Mouse (Mus musculus) ovary, postnatal 14 days (tissue): ENCODE measurements around the gene Gm20696.

Experiments
- DNase-seq: peaks from one replicate; pipeline ENCODE4 v3.0.0; 2022; ENCODE audit warnings: low spot score

Gene Gm20696

DNA sequence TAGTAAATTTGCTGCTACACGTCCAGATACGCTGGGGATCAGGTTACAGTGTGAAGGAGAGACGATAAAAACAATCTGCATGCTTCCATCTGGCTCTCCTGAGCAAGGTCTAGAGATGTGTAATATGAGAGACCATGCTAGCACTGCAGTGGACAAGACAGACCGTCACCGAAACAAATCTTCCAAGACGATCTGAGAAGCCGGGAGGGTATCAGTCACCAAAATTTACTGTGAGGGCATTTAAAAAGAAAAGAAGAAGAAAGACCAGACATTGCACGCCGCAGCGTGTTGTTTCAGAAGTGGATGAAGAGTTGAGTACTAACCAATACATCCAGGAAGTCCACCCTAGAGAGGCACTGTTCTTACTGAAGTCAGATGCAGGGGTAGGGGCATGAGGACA is 183.0 kb downstream of the Gm20696 start:
- DNase-seq, result no peak

DNA sequence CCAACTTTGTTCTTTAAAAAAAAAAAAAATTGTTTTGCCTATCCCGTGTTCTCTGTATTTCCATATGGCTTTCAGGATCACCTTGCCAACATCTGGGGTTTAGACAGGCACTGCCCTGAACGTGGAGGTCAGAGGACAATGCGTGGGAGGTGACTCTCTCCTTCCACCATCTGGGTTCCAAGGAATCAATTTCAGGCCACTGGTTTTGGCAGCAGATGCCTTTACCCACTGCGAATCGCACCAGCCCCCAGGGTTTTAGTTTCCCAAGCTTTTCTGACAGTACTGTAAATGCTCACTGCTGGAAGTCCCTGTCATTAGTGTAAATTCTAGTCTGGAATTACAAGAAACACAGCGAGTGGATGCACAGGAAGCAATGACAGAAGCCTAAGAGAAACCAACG is 185.0 kb downstream of the Gm20696 start:
- DNase-seq, result no peak

DNA sequence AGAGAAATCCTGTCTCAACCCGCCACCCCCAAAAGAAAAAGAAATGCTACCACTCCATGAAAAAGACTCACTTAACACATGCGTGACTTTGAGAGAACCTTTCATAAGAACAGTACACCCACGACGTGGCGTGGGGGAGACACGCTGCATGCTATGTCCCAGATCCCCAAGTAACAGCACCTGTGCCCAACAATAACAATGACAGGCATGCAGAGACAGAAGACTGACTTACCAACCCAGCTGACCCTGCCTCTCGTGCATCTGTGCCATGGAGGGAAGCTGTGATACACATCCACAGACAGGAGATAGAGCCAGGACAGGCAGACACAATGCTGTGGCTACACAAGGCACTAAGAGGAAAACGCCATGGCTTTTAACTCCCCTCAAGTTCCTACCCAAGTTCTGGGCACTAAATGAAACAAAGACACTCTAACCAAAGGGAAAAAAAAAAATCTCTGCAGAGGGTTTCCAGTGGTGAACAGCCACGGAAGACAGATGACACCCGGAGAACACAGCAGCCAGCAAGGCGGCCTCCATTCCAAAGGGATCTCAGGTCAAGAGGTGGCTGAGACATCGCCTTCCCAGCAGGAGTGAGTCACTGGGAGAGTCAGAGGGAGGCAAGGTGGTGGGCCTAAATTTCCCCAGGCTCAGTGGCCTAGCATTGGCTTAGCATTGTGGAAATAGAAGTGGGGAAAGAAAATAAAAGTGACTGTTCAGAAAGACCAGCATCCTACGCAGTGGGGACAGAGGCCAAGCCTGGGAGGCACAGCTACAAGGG is 187.5 kb downstream of the Gm20696 start:
- no peak for DNase-seq

DNA sequence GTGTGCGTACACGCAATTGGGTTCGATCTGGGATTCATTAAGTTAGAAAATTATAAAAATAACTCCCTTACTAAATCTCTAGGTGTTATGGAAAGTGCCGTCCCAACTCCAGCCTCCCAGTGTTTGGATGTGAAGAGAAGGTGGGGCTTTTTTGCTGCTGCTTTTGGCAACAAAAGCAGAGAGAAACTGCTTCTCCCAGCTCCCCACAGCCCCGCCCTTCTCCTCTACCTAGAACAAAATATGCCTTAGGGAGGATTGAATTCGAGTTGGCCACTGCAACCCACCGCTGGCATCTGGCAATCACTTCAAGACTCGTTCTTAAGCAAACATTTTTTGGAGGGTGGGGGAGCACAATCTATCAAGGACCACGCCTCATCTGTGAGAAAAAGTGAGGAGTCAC is 191.6 kb downstream of the Gm20696 start:
- DNase-seq, result no peak

DNA sequence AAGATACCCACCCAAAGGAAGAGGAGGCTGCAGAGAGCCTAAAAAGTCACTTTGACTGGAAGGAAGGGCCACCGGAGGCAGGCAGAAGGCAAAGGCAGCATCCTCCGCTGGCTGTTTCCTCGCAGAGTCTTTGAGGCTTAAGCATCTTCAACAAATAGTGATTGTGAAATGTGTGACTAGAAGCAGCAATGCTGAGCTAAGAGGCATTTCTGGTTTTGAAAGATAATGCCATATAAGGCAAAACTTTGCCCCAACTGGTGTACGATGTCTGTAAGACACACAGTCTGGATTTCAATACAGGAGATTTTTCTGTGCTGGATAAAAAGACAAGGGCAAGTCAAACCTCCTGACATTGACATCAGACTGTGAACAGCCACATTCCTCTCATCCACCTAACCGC is 195.7 kb downstream of the Gm20696 start:
- no peak for DNase-seq

DNA sequence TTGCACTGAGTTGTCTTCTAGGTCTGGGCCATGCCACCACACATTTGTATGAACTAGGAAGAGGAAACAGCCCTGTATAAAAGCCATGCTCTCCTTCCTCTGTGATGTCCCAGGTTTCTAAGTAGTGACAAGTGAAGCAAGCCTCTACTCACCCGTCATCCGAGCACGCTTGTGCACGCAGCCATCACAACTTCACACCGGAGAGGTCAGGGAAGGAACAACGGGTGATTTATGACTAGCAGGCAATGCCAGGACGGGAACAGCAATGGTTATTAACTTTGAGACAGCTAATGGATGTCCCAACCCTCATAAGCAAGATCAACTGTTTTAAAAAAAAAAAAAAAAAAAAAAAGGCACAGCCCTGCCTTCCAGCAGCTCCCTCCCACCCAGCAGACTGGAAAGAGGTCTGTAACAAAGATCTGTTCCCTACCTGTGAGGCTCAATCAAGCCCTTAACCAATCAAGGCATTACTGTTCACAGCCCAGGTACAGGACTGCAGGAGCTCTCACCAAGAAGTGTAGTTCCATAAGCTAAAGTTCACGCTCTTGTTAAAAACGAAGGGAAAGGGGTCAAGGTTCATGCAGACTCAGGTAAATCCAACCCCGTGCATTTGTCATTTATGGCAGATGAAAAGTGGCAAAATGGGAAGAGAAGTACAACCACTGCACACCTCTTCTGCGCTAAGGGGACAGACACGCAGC is 197.3 kb downstream of the Gm20696 start:
- DNase-seq, result no peak

DNA sequence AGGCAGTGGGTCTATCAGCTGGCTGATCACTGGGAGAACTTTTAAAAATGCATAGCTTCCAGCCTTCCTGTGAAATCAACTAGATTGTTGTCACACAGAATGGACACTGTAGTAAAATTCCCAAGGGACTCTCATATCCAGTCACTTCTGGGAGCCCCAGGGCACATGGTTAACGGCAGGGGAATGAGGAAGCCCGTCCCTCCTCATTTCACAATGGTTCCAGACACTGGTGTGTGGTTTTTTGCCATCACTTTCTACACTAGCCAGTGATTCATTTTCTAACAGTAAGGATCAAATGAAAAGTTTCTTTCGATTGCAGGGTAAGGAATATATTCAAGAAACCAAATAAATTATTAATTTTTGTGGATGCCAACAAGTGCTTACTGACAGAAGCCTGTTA is 198.8 kb downstream of the Gm20696 start:
- no peak for DNase-seq

DNA sequence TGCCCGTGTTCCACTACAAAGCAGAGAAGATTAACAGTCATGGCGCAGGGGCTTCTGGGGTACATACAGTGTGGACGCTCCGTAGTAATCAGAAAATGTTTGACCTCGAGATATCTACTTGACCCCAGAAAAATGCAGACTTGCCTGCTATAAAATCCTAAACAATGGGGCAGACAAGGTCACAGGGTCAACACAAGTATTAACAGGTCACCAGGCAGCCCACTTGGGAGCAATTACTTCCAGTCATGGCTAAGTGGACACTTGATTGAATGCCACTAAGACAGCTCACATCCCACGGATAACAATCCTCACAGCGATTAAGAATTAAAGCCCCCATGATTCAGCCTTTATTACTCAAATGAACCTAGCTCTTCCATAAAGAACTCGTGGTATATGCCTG is 199.5 kb downstream of the Gm20696 start:
- DNase-seq, result no peak

DNA sequence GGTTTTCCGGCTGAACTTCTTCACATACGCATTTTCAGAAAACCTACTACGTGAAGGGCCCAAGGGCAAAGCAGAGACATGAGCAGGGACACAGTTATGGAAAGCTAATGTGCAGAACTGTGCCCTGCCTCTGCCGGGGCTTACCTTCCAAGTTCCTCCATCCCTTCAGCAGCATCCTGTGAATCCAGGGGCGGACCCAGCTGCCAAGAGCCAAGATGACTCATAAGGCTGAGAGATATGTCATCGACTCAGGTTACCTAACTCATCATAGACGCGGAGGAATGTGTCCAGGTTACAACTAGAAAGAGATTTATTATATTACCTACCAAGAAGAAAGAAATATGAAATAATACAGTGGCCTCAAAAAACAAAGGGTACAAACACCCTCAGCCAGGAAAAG is 200.2 kb downstream of the Gm20696 start:
- no peak for DNase-seq

DNA sequence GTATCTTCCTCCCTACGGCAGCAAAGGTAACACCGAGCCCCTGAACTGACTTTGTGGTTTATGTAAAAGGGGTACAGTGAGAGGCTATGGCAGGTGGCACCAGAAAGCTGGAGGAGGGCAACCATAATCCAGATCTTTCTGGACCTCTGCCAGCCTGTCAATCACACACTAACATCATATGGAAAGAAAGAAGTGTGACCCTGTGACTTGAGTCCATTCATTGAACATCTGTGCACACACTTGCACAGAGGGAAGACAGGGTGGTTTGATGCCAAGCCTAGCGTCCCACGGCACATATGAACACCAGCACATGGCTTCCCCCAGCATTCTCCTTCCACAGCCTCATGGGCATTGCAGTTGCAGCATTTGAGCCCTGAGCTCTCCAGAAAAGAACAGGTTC is 202.1 kb downstream of the Gm20696 start:
- DNase-seq, result no peak

DNA sequence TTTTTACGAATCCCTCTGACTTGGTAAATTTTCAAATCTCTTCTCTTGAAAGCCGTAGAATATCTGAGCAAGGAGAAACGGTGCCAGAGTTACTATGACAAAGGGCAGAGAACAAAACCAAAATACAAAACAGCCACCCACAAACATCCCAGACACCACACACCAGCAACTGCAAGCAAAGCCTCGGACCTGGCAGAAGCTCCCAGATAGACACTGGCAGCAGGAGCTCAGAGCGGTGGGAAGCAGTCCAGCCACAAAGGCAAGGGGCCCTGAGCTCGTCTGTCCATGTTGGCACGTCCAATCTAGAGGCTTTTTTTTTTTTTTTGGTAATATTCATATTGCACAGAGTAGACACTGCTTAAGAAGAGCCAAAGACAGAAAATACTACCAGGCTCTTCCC is 202.7 kb downstream of the Gm20696 start:
- no peak for DNase-seq

DNA sequence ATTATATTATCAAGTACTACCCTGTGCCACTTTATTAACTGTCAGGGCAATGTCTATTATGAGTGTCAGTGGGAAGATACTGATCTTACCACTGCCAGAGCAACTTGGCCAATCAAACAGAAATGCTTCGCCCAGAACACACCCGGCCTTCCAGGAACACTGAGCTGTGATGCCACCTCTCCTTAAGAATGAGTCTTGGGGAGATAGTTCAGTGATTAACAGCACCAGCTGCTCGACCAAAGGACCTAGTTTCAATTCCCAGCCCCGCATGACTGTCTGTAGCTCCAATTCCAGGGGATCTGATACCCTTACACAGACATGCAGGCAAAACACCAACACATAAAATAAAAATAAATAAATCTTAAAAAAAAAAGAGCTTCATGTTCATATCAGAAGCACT is 207.8 kb downstream of the Gm20696 start:
- no peak for DNase-seq

DNA sequence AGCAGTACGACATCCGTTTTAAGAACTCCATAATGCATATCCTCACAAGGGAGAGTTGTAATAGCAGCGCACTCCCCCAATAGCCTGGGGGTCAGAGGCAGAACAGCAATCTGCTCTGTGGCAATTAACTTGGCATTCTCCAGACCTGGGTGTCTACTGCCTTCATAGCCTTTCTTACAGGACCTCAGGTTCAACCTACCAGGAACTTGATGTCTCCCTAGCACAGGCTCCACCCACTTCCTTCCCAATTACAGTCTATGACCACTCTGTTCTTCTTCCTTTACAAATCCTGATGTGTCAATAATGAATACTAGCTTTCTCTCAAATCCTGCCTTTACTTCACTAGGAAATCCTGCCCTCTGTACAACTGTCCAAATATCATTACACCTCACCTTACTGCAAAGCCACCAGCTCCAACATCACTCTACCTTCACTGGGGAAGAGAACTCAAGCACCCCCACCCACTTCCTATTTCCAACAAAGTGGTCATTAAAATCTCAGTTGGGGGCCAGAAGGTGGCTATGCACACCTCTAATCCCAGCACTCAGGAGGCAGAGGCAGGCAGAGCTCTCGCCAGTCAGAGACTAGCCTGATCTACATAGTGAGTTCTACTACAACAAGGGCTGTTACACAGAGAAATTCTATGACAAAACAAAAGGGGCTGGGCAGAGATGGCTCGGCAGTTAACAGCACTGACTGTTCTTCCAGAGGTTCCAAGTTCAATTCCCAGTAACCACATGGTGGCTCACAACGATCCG is 212.7 kb downstream of the Gm20696 start:
- no peak for DNase-seq

DNA sequence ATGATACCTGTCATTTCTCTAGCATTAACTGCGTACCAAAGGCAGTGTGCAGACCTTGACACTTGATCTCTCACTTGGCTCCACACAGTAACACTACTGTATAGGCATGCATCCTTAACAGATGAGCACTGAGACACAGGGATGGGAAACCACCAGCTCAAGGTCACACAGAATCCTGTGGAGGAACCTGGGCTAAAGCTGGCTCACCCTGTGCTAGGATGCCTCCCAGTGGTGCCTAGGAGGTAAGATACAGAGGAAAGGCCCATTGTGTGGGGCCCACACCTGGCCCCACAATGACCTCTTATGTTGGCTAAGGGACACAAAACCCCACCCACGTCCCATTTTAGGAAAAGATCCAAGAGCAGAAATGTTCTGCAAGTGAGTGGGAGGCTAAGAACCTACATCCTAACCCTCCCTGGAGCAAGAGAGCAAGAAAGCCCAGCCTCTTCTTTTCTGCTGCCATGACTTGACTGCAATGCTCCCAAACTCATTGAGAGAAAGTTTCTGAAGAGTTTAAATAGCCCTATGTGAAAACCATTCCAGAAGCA is 213.9 kb downstream of the Gm20696 start:
- no peak for DNase-seq

DNA sequence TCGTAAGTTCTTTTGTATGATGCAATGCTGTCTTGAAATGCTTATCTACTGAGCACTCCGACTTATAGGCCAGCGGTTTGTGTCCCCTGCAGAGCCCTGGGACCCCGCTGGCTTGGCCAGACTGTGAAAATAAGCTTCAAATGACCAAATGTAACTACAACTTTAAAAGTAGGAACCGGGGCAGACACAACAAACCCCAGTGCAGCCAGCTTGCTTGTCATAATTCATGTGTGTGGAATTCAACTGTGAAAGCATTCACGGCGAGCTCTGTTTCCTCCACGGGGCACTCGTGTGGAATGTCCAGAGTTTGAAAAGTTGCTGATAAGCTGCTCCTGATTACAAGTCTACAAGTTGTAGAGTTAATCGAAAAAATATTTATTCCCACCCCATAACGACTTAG is 215.1 kb downstream of the Gm20696 start:
- DNase-seq, result no peak

DNA sequence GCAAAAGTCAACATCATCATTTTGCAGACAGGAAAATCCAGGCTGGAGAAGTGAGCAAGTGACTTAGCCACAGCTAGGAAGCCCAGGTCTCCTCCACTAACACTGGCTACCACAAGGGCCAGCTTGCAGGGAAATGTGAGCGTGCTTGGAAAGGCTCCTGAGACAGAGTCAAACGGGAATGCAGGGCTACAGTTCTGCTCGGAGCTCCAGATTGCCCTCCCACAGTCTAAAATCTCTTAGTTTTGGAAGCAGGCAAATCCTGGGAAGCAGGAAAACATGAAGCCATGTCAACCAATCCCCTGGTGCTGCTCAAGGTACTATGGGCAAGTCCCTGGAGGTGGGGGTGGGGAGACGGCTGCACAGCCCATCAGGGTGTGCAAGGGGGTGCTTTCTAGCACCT is 219.2 kb downstream of the Gm20696 start:
- DNase-seq, result no peak

DNA sequence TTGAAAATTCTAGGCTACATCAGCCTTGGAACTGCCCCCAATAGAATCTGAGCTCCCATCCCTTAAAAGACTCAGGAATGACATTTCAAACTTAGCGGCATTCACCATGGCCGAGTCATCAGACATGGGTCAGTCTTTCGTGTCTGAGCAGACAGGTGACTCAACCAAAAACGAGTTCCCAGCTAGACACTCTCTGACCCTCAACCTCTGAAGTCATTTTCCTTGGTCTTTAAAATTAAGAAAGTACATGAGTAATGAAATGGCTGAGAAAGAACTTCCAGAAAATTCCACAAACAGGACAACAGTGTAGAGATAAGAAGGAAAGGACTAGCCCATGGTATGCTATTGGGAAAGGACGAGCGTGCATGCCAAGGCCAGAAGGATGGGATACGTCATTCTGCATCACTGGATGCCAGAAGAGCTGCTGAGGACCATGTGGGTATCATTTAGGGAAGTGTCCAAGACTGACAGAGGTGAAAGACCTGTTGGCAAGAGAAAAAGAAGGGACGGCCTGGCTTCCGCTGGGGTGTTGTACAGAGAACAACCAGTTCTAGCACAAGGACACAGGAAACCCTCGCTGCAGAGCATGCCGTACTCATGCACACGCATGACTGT is 219.7 kb downstream of the Gm20696 start:
- no peak for DNase-seq

DNA sequence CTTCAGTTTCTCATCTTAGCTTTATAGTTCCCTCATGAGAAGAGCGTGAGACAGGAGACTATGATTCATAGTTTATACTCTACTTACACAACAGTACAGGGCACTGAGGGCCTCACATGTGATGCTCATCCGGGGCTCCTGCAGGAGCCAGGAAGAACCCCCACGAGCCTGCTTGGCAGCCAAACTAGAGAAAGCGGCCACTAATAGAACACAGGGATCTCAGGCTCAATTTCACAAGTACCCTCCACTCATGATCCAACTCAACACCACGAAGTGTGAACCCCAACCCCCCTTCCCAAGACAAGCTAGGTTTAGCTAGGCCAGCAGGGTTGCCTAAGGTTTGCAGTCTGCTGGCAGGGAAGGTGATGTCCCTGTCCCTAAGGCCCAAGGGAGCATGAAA is 223.1 kb downstream of the Gm20696 start:
- DNase-seq, result no peak

DNA sequence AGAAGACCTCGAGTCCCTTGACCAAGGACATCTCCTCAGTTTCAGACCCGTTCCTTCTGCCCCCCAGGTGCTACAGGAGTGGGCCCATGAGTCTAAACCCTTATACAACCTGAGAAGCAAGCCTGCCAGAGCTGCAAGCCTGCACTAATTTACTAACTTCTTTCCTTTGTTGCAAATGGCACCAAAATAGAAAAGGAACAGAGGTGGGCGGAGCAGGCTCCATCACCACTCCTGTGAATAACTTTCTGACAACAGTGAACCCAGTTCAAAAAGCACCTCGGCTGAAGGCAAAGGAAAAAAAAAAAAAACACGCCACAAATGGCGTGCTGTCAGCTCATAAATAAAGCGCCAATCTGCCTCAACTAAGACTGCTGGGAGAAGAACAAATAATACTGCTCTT is 225.5 kb downstream of the Gm20696 start:
- no peak for DNase-seq

DNA sequence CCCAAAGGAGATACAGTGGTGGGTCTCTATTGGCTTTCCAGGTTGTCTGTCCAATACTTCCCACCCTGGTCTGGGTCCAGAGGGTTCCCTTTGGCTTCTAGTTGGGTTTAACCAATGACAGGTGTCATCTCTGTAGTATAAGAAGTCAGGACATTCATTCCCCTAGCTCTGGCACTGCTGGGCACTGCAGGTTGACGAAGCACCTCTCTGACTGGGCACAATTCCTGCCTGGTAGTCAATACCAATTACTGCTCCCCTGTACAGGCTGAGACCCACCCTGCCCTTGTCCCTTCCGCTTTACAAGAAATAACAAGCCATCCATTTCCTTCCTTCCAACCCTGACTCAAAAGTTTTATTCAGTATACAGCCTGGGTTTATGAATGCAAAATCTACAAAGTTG is 226.0 kb downstream of the Gm20696 start:
- DNase-seq, result no peak

DNA sequence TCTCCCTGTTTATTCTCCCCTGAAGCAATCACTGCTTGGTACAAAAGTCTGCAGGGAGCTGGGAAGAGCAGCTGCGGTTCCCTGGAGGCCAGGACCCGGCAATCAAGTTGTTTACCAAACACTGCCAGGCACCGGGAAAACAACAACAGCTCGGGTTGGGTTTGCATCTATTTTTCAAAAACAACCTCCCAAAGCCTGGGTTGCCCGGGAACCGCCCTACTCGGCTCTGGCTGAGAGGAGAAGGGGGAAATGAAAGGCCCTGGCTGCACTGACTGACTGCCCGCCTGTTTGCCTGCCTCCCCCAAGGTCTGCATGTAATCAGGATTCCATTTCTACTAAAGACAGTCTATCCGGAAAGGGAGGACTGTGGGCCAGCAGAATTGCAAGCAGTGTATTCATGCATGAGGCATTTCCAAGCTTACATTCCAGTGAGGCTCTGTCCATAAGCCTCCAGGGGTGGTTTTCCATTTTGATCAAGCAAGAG is 226.7 kb downstream of the Gm20696 start:
- peak; percentile 44 for DNase-seq

DNA sequence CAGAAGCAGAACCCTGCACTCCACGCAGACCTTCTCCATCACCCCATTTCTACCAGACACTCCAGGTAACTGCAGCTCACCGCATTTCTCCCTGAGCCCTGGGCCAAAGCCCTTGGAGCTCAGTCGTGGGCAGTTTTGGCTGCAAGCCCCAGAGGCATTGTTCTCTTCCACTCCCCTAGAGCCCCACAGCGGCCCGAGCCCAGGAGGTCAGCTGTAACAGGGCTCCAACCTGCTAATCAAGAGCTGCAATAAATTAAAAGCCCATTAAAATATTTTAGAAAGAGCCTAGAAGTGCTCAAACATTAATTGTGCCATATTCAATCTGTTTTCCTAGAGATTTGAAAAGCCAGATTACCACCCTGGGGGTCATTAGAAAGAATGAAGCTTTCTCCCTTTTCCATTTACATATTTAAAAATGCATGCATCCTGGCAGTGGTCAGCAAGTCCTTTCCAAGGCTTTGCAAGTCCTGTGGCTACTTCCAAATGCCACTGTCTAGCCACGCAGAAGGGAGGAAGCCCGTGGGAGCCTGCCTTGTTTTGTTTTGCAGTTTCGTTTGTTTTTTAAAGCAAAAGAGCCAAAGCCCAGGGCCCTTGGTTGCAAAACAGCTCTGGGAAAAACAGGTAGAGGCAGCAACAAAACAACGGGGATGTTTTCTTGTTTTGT is 227.3 kb downstream of the Gm20696 start:
- DNase-seq, result peak; percentile 34
